Mouse (Mus musculus) erythroblast, embryonic 14.5 days (primary cell): ENCODE data around the gene Chst7.

Experiments used
- GATA1 ChIP-seq: IDR thresholded peaks from 2 replicates; pipeline ENCODE4 v1.6.1; 2012; ENCODE audit warnings: low read length, inconsistent platforms, mixed read lengths
- TAL1 ChIP-seq: IDR thresholded peaks from 3 replicates; pipeline ENCODE4 v1.6.1; 2012; ENCODE audit warnings: low read length, inconsistent platforms, mixed read lengths

DNA sequence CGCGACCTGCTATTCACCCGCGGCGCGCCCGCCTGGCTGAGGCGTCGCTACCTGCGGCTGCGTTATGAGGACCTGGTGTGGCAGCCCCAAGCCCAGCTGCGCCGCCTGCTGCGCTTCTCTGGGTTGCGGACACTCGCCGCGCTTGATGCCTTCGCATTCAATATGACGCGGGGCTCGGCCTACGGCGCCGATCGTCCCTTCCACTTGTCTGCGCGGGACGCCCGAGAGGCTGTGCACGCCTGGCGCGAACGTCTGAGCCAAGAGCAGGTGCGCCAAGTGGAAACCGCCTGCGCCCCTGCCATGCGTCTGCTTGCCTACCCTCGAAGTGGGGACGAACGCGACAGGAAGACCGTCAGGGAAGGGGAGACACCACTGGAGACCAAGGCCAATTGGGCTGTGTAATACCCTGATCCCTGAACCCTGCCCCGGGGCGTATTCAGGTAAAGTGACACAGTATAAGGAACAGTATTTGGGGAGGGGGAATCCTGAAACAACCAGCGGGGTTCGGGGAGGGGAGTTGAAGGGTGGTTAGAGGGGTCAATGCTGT is 1.5 kb downstream of the Chst7 start:
- TF ChIP-seq TAL1: no peak
- no peak for TF ChIP-seq GATA1
